9 mouse cellular contexts compared by ENCODE assay signal in the genomic region with DNA sequence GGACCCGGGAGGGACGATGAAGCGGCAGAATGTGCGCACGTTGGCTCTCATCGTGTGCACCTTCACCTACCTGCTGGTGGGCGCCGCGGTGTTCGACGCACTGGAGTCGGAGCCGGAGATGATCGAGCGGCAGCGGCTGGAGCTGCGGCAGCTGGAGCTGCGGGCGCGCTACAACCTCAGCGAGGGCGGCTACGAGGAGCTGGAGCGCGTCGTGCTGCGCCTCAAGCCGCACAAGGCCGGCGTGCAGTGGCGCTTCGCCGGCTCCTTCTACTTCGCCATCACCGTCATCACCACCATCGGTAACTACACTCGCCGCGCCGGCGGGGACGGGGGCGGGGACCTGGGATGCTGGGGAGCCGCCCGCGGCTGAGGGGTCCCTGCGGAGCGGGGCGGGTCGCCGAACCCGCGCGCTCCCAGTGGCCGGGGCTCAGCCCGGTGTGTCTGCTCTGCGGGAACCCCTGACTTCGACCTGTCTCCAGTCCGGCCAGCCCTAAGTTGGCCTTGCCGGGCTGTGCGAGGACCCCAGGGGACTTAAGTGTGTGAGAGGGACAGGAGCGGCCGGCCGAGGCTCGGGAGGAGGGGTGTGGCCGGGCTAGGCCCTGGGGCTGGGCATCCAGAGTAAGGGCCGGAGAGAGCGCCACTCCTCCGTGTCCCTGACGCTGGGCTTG. TPM values are rescaled to one million over a fixed set of nuclear protein-coding genes. Genes with fewer than 3 reads are reported as not detected.
DNase-seq lines count a peak whose midpoint lies in the region; ATAC-seq and TF ChIP-seq lines count a peak whose summit lies in the region.
"Had no signal": no experiment of that assay in that cellular context is flagged by ENCODE, and none has a peak within 500 bp of the region (broad histone marks: within the 10 kb centered on the region; RNA-seq: fewer than 3 reads in every experiment).

No protein-coding gene starts in this region.

- DNase-seq in adrenal gland, adult 2 months: peak; percentile 75
- DNase-seq in adrenal gland, adult 18-20 months (ENCODE audit: low spot score in 2 of 2): no peak
- peak; percentile 6 for DNase-seq in urinary bladder, postnatal 25 days (ENCODE audit: low spot score)
- DNase-seq in urinary bladder, adult 2 months (ENCODE audit: low spot score): no peak
- peak; percentile 9 for DNase-seq in limb, embryonic 14.5 days (ENCODE audit: low spot score)
- no peak for DNase-seq in spleen, adult 12 weeks (ENCODE audit: low spot score)

- H3K27me3 ChIP-seq in heart, embryonic 16.5 days (ENCODE audit: control insufficient read depth, insufficient read depth, low read length): peaks cover 15% of the 10 kb centered on the region
- peaks cover 37% of the 10 kb centered on the region for H3K27me3 ChIP-seq in limb, embryonic 14.5 days (ENCODE audit: control insufficient read depth, insufficient read depth, low read length)
- H3K27me3 ChIP-seq in neural tube, embryonic 12.5 days (replicated peaks): peaks cover 46% of the 10 kb centered on the region

- H3K9ac ChIP-seq in heart, embryonic 16.5 days (ENCODE audit: low read length): peak overlapping the region; percentile 79
- 0 out of 2 replicates have a peak overlapping the region, but pooled peaks have one; percentile 25 for H3K9ac ChIP-seq in limb, embryonic 14.5 days (ENCODE audit: low read depth, low read length, severe bottlenecking)
- H3K9ac ChIP-seq in neural tube, embryonic 12.5 days: peak overlapping the region; percentile 67

- TF ChIP-seq POLR2A in limb, embryonic 14.5 days (IDR thresholded peaks at IDR 0.05; ENCODE audit: borderline replicate concordance, extremely low read depth, insufficient read depth, insufficient read length): no peak

- peak overlapping the region; percentile 74 for H3K27ac ChIP-seq in heart, embryonic 16.5 days (ENCODE audit: low read length)
- H3K27ac ChIP-seq in limb, embryonic 14.5 days (replicated peaks; ENCODE audit: low read depth, low read length): no peak overlapping the region
- H3K27ac ChIP-seq in neural tube, embryonic 12.5 days: no peak overlapping the region

- no peaks in the 10 kb centered on the region for H3K36me3 ChIP-seq in heart, embryonic 16.5 days (ENCODE audit: control insufficient read depth, insufficient read depth)
- no peaks in the 10 kb centered on the region for H3K36me3 ChIP-seq in limb, embryonic 14.5 days (ENCODE audit: control insufficient read depth, insufficient read depth, low read length)
- no peaks in the 10 kb centered on the region for H3K36me3 ChIP-seq in neural tube, embryonic 12.5 days

- peak overlapping the region; percentile 74 for H3K4me2 ChIP-seq in heart, embryonic 16.5 days (ENCODE audit: low read depth, low read length)
- peak overlapping the region; percentile 96 for H3K4me2 ChIP-seq in limb, embryonic 14.5 days (replicated peaks; ENCODE audit: low read depth, low read length, severe bottlenecking)
- peak overlapping the region; percentile 97 for H3K4me2 ChIP-seq in neural tube, embryonic 12.5 days (replicated peaks)

- ATAC-seq in heart, embryonic 16.5 days (replicated peaks; ENCODE audit: extremely low read depth, insufficient read depth, low FRiP score): peak; percentile 29
- ATAC-seq in limb, embryonic 14.5 days (ENCODE audit: low FRiP score, low read depth): peak; percentile 62
- peak; percentile 62 for ATAC-seq in neural tube, embryonic 12.5 days (ENCODE audit: low FRiP score, low read depth)

- peak overlapping the region; percentile 51 for H3K4me3 ChIP-seq in heart, embryonic 16.5 days (ENCODE audit: low read length)
- H3K4me3 ChIP-seq in limb, embryonic 14.5 days (replicated peaks; ENCODE audit: low read length): peak overlapping the region; percentile 41
- peak overlapping the region; percentile 52 for H3K4me3 ChIP-seq in neural tube, embryonic 12.5 days

- peaks cover 50% of the 10 kb centered on the region for H3K4me1 ChIP-seq in heart, embryonic 16.5 days (ENCODE audit: control insufficient read depth, insufficient read depth, low read length)
- peaks cover 9% of the 10 kb centered on the region for H3K4me1 ChIP-seq in limb, embryonic 14.5 days (ENCODE audit: control insufficient read depth, insufficient read depth, low read length)
- peaks cover 14% of the 10 kb centered on the region for H3K4me1 ChIP-seq in neural tube, embryonic 12.5 days

- under 1% methylated on average over 70 of the region's 70 CpGs for WGBS in heart, embryonic 16.5 days
- WGBS in limb, embryonic 14.5 days: 0% methylated on average over 29 of the region's 70 CpGs
- WGBS in neural tube, embryonic 12.5 days: under 1% methylated on average over 70 of the region's 70 CpGs

- H3K9me3 ChIP-seq in heart, embryonic 16.5 days (replicated peaks; ENCODE audit: control insufficient read depth, low read length): no peaks in the 10 kb centered on the region
- no peaks in the 10 kb centered on the region for H3K9me3 ChIP-seq in limb, embryonic 14.5 days (ENCODE audit: control insufficient read depth, low read length)
- no peaks in the 10 kb centered on the region for H3K9me3 ChIP-seq in neural tube, embryonic 12.5 days

RNA-seq across cellular contexts. Expression of gene Kcnk3, which starts 0.5 kb away (rescaled TPM):
- 1,000 to 10,000 TPM; 1,225 to 1,281 TPM for total RNA-seq in adrenal gland, adult 2 months (2021)
- 6,176 and 11,313 TPM in 2 replicates for polyA plus RNA-seq in adrenal gland, adult 2 months (2012; rRNA removed)
- 1,000 to 10,000 TPM in 1 of 2 experiments, 100 to 1,000 TPM in 1; 960 to 1,436 TPM for total RNA-seq in adrenal gland, adult 18-20 months (2021)
- 15.1 and 28.4 TPM in 2 replicates for polyA plus RNA-seq in urinary bladder, adult 2 months (2012; rRNA removed)
- polyA plus RNA-seq in heart, embryonic 16.5 days (2015; fragmentation: Nextera tagmentation; extraction: Ambion mirVana): 15.3 and 19.2 TPM in 2 replicates
- polyA plus RNA-seq in limb, embryonic 14.5 days (2012; rRNA removed): 0.53 and 0.54 TPM in 2 replicates
- polyA plus RNA-seq in limb, embryonic 14.5 days (2014; fragmentation: Nextera tagmentation; extraction: Ambion mirVana): 0.59 and 0.88 TPM in 2 replicates
- 1.8 and 1.9 TPM in 2 replicates for polyA plus RNA-seq in neural tube, embryonic 12.5 days (2016; fragmentation: Nextera tagmentation; extraction: Ambion mirVana)

RNA-seq across cellular contexts. Expression of gene Cib4, which starts 42.8 kb away (rescaled TPM):
- total RNA-seq in adrenal gland, adult 2 months (2021): 1 to 10 TPM in 1 of 2 experiments, under 1 TPM in 1; 0.92 to 2.4 TPM
- polyA plus RNA-seq in adrenal gland, adult 2 months (2012; rRNA removed): 1.7 and 3.4 TPM in 2 replicates
- 1 to 10 TPM in 1 of 2 experiments, under 1 TPM in 1; 0.43 to 1.2 TPM for total RNA-seq in adrenal gland, adult 18-20 months (2021)
- 0.32 and 0.40 TPM in 2 replicates for polyA plus RNA-seq in urinary bladder, adult 2 months (2012; rRNA removed)
- not detected in 2 replicates for polyA plus RNA-seq in heart, embryonic 16.5 days (2015; fragmentation: Nextera tagmentation; extraction: Ambion mirVana)
- polyA plus RNA-seq in limb, embryonic 14.5 days (2012; rRNA removed): 0.20 and 0.55 TPM in 2 replicates
- not detected in 2 replicates for polyA plus RNA-seq in limb, embryonic 14.5 days (2014; fragmentation: Nextera tagmentation; extraction: Ambion mirVana)
- polyA plus RNA-seq in neural tube, embryonic 12.5 days (2016; fragmentation: Nextera tagmentation; extraction: Ambion mirVana): not detected in 2 replicates
- total RNA-seq: gastrocnemius, postnatal 4 days had no signal

RNA-seq across cellular contexts. Expression of gene Slc35f6, which starts 59.3 kb away (rescaled TPM):
- total RNA-seq in adrenal gland, adult 2 months (2021): 10 to 100 TPM; 49.0 to 50.9 TPM
- polyA plus RNA-seq in adrenal gland, adult 2 months (2012; rRNA removed): 140 and 145 TPM in 2 replicates
- 10 to 100 TPM; 38.7 to 43.8 TPM for total RNA-seq in adrenal gland, adult 18-20 months (2021)
- polyA plus RNA-seq in urinary bladder, adult 2 months (2012; rRNA removed): 51.3 and 51.9 TPM in 2 replicates
- 25.6 and 25.7 TPM in 2 replicates for polyA plus RNA-seq in heart, embryonic 16.5 days (2015; fragmentation: Nextera tagmentation; extraction: Ambion mirVana)
- polyA plus RNA-seq in limb, embryonic 14.5 days (2012; rRNA removed): 35.4 and 53.6 TPM in 2 replicates
- 28.2 and 32.0 TPM in 2 replicates for polyA plus RNA-seq in limb, embryonic 14.5 days (2014; fragmentation: Nextera tagmentation; extraction: Ambion mirVana)
- 25.5 and 25.8 TPM in 2 replicates for polyA plus RNA-seq in neural tube, embryonic 12.5 days (2016; fragmentation: Nextera tagmentation; extraction: Ambion mirVana)

Comparison
In these comparisons a context has a peak if more than half of its experiments do, and no peak if none do; other contexts are left out.
1. DNase-seq: peak in adrenal gland, adult 2 months (single experiment), urinary bladder, postnatal 25 days (single experiment) and limb, embryonic 14.5 days (single experiment); none in adrenal gland, adult 18-20 months (0 of 2), urinary bladder, adult 2 months (single experiment) and spleen, adult 12 weeks (single experiment).
2. H3K9ac ChIP-seq: peak in every context shown above with its lines; median percentile 79 in heart, embryonic 16.5 days; 67 in neural tube, embryonic 12.5 days; 25 in limb, embryonic 14.5 days.
3. RNA of gene Kcnk3, which starts 0.5 kb away (polyA plus RNA-seq): 6,176 to 11,313 TPM in adrenal gland, adult 2 months; 15.3 to 19.2 TPM in heart, embryonic 16.5 days, 15.1 to 28.4 TPM in urinary bladder, adult 2 months, 1.8 to 1.9 TPM in neural tube, embryonic 12.5 days and 0.53 to 0.88 TPM in limb, embryonic 14.5 days; every median in the first group is over 100 times any median in the second.
4. Peak in every context shown above with its lines, with median percentiles within 50 percentile points of each other: ATAC-seq, H3K4me2 ChIP-seq and H3K4me3 ChIP-seq.